Mouse (Mus musculus): Measurements from ENCODE around the gene Kifc3. TPM values are rescaled to one million over a fixed set of nuclear protein-coding genes. Genes with fewer than 3 reads are reported as not detected.

Kifc3 gene
- polyA plus RNA-seq (2012; rRNA removed) = 40.5 and 53.3 TPM in 2 replicates

GRCm38 (mm10) chr8:95202649-95203275, at the start of gene Kifc3:
Kifc3 (minus strand) TSS chr8:95202812.

GRCm38 (mm10) chr8:95080381-95081341, 122.0 kb downstream of the Kifc3 start, which contains the start of gene Katnb1:
Katnb1 (plus strand) TSS chr8:95081186.

GRCm38 (mm10) chr8:95054927-95055510, 147.6 kb downstream of the Kifc3 start, which contains the start of gene Drc7:
Drc7 (plus strand) TSS chr8:95055103.

Other genes with a start within 250 kb of the Kifc3 start
- 97.9 and 117 TPM in 2 replicates for gene Adgrg1, start 228.1 kb downstream of the Kifc3 start, polyA plus RNA-seq (2012; rRNA removed)
- 1.7 and 2.5 TPM in 2 replicates for gene Adgrg3, start 185.1 kb downstream of the Kifc3 start, polyA plus RNA-seq (2012; rRNA removed)
- gene Drc7, start 147.7 kb downstream of the Kifc3 start, polyA plus RNA-seq (2012; rRNA removed) = not detected in 2 replicates
- gene Katnb1, start 121.6 kb downstream of the Kifc3 start, polyA plus RNA-seq (2012; rRNA removed) = 9.2 and 10.0 TPM in 2 replicates
- 0.30 and 0.48 TPM in 2 replicates for gene Cngb1, start 103.8 kb upstream of the Kifc3 start, polyA plus RNA-seq (2012; rRNA removed)
- gene Tepp, start 107.8 kb upstream of the Kifc3 start, polyA plus RNA-seq (2012; rRNA removed) = 0.46 TPM in 1 of 2 replicates, not detected in the other
- gene Zfp319, start 129.1 kb upstream of the Kifc3 start, polyA plus RNA-seq (2012; rRNA removed) = 3.9 and 4.2 TPM in 2 replicates
- 14.7 and 18.3 TPM in 2 replicates for gene Usb1, start 129.5 kb upstream of the Kifc3 start, polyA plus RNA-seq (2012; rRNA removed)
- gene Mmp15, start 149.5 kb upstream of the Kifc3 start, polyA plus RNA-seq (2012; rRNA removed) = 42.4 and 55.9 TPM in 2 replicates
- gene Cfap20, start 232.1 kb upstream of the Kifc3 start, polyA plus RNA-seq (2012; rRNA removed) = 19.4 and 28.9 TPM in 2 replicates

All from stomach, adult 2 months (tissue).